Mouse (Mus musculus) mature B cell (primary cell): ENCODE results near the gene Ikzf2.

Experiments used
- in situ Hi-C: fragments of 300-500 bp; cut with MboI; formaldehyde crosslinking; loops from 2 replicates; pipeline ENCODE4 v1.14.3; 2019

Gene Ikzf2

GRCm38 (mm10) chr1:69508275-69508674 lies 178.8 kb downstream of the Ikzf2 start:
- in situ Hi-C loops = no loop called here

DNA sequence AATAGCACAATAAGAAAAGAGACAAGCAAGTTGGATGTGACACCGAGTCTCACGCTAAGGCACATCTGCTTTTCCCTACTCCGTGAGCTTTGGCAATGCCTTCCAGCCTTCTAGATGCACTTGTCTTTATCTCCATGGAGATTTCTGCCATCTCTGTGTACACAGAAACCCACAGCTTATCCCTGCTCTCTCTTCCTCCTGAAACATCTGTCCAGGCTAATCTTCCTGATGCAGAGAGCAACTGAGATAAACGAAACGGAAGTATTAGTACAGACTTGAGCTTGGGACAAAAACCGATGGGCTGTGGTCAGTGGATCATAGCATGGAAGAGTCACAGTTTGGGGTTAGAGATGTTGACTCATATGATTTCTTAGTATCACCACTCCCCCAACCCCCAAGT lies 179.5 kb downstream of the Ikzf2 start:
- in situ Hi-C loops = no loop called here

GRCm38 (mm10) chr1:69506615-69507159 lies 180.4 kb downstream of the Ikzf2 start:
- in situ Hi-C loops = no loop called here

GRCm38 (mm10) chr1:69506011-69506410 lies 181.0 kb downstream of the Ikzf2 start:
- in situ Hi-C loops = no loop called here

- in situ Hi-C loops = no loop called here
Observed at GRCm38 (mm10) chr1:69500388-69500787, 186.7 kb downstream of the Ikzf2 start.

GRCm38 (mm10) chr1:69499652-69500051 lies 187.4 kb downstream of the Ikzf2 start:
- in situ Hi-C loops = no loop called here

GRCm38 (mm10) chr1:69498862-69499306 lies 188.2 kb downstream of the Ikzf2 start:
- in situ Hi-C loops = no loop called here

DNA sequence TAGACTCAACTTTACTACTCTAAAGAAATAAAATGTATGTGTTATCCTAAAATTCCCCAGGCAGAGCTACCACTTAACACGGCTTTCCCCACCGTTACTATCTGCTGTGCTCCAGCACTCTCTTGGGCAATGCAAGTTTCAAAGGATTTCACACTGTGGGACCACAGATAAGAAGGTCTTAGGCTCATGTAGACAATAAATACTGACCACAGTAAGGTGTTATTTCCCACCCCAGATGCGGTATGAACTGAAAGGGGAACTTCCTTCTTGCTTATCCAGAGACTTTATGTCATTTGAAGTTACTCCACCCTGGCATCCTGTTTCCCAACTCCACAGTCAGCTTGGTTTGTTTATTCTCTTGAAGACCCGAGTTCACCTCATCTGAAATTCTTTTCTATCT lies 191.0 kb downstream of the Ikzf2 start:
- in situ Hi-C loops = no loop called here

- in situ Hi-C loops = no loop called here
Observed at GRCm38 (mm10) chr1:69493309-69494047, 193.6 kb downstream of the Ikzf2 start.

DNA sequence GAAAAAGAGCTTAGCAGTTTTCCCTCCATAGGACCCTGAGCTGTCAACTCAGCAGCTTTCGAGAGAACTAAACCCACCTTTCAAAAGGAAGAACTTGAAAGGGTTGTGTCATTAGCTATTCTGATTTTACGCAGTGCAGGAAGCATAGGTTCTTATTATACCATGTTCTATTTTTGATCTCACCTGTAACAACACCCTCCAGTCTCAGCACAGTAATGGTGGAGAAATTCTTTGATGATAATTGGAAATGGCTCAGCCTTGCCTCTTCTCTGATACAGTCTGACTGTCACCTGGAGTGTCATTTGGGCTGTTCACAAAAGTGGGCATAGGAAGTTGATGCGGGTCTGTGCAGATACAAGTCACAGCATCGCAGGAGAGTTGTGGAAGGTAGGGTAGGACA lies 195.0 kb downstream of the Ikzf2 start:
- in situ Hi-C loops = no loop called here

GRCm38 (mm10) chr1:69489026-69489425 lies 198.0 kb downstream of the Ikzf2 start:
- in situ Hi-C loops = no loop called here

GRCm38 (mm10) chr1:69488625-69489024 lies 198.4 kb downstream of the Ikzf2 start:
- in situ Hi-C loops = no loop called here
